10 mouse cellular contexts compared by ENCODE assay signal in the genomic region with DNA sequence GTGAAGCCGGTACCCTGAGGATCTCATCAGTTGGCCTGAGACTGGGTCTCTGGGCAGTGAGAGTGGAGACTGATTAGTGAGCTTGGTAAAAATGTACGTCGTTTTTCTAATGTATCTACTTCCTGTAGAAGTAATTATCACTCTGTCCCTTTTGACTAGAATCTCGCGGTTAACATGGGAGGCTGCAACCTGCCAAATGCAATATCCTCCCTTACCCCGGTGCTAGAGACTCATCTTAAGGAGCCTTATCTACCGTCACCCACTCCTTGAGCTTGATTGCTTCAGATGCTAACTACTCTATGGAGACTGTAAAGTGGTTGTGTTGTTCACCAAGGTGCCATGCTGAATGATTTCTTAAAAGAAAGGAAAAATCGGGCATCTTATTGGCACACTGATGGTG. TPM values are rescaled to one million over a fixed set of nuclear protein-coding genes. Genes with fewer than 3 reads are reported as not detected.
A peak's percentile ranks its signal among the peaks of the same experiment; 100 is the strongest.
DNase-seq lines count a peak whose midpoint lies in the region; ATAC-seq lines count a peak whose summit lies in the region.
"Had no signal": no experiment of that assay in that cellular context is flagged by ENCODE, and none has a peak within 500 bp of the region (broad histone marks: within the 10 kb centered on the region; RNA-seq: fewer than 3 reads in every experiment).

No protein-coding gene starts in this region.

- H3K4me1 ChIP-seq in hindbrain, embryonic 13.5 days (replicated peaks) = peaks cover 28% of the 10 kb centered on the region
- peaks cover 30% of the 10 kb centered on the region for H3K4me1 ChIP-seq in hindbrain, embryonic 10.5 days (replicated peaks)
- H3K4me1 ChIP-seq in hindbrain, embryonic 15.5 days (replicated peaks) = peaks cover 27% of the 10 kb centered on the region
- peaks cover 13% of the 10 kb centered on the region; the same call in 1 of the 2 replicates for H3K4me1 ChIP-seq in midbrain, embryonic 14.5 days (ENCODE audit: control insufficient read depth, insufficient read depth, low read length)

- no peak overlapping the region for H3K27ac ChIP-seq in hindbrain, embryonic 13.5 days
- H3K27ac ChIP-seq in hindbrain, embryonic 10.5 days = no peak overlapping the region
- H3K27ac ChIP-seq in hindbrain, embryonic 15.5 days (replicated peaks) = no peak overlapping the region
- H3K27ac ChIP-seq in midbrain, embryonic 14.5 days (replicated peaks; ENCODE audit: low read depth, low read length) = no peak overlapping the region

- 49% methylated on average over 8 of the region's 8 CpGs for WGBS in hindbrain, embryonic 13.5 days
- 49% methylated on average over 8 of the region's 8 CpGs for WGBS in hindbrain, embryonic 10.5 days
- WGBS in hindbrain, embryonic 15.5 days = 33% methylated on average over 8 of the region's 8 CpGs
- WGBS in midbrain, embryonic 14.5 days = 49% methylated on average over 8 of the region's 8 CpGs

- H3K9me3 ChIP-seq in hindbrain, embryonic 13.5 days = no peaks in the 10 kb centered on the region
- H3K9me3 ChIP-seq in hindbrain, embryonic 10.5 days = no peaks in the 10 kb centered on the region
- no peaks in the 10 kb centered on the region for H3K9me3 ChIP-seq in hindbrain, embryonic 15.5 days
- H3K9me3 ChIP-seq in midbrain, embryonic 14.5 days (ENCODE audit: control insufficient read depth, low read length) = no peaks in the 10 kb centered on the region

- H3K27me3 ChIP-seq in hindbrain, embryonic 13.5 days = peaks cover 20% of the 10 kb centered on the region
- peaks cover 48% of the 10 kb centered on the region for H3K27me3 ChIP-seq in hindbrain, embryonic 10.5 days (ENCODE audit: insufficient read depth, poor library complexity, severe bottlenecking)
- no peaks in the 10 kb centered on the region for H3K27me3 ChIP-seq in hindbrain, embryonic 15.5 days
- H3K27me3 ChIP-seq in midbrain, embryonic 14.5 days (ENCODE audit: control insufficient read depth, insufficient read depth, low read length) = 0 out of 2 replicates have a peak, but pooled peaks cover 3% of the 10 kb centered on the region
- H3K27me3 ChIP-seq: Patski had no signal

- peak overlapping the region; percentile 100 for H3K4me2 ChIP-seq in hindbrain, embryonic 13.5 days
- H3K4me2 ChIP-seq in hindbrain, embryonic 15.5 days = peak overlapping the region; percentile 92
- peak overlapping the region; percentile 100 for H3K4me2 ChIP-seq in midbrain, embryonic 14.5 days (ENCODE audit: low read length)

- H3K4me3 ChIP-seq in hindbrain, embryonic 13.5 days = peak overlapping the region; percentile 76
- no peak overlapping the region for H3K4me3 ChIP-seq in hindbrain, embryonic 10.5 days
- peak overlapping the region; percentile 66 for H3K4me3 ChIP-seq in hindbrain, embryonic 15.5 days
- peak overlapping the region; percentile 76 for H3K4me3 ChIP-seq in midbrain, embryonic 14.5 days (replicated peaks; ENCODE audit: low read depth, low read length)

- no peaks in the 10 kb centered on the region for H3K36me3 ChIP-seq in hindbrain, embryonic 13.5 days
- no peaks in the 10 kb centered on the region for H3K36me3 ChIP-seq in hindbrain, embryonic 10.5 days
- H3K36me3 ChIP-seq in hindbrain, embryonic 15.5 days = no peaks in the 10 kb centered on the region
- H3K36me3 ChIP-seq in midbrain, embryonic 14.5 days (ENCODE audit: control insufficient read depth, insufficient read depth, low read length) = no peaks in the 10 kb centered on the region

- DNase-seq in hindbrain, embryonic 10.5 days (ENCODE audit: low spot score) = no peak
- DNase-seq in NIH3T3 (ENCODE audit: low read depth) = peak; percentile 19
- DNase-seq in midbrain, embryonic 14.5 days = no peak
- DNase-seq in frontal cortex, postnatal 36 days (ENCODE audit: low spot score in 2 of 2) = no peak
- DNase-seq in spleen, adult 18-20 months = no peak
- no peak for DNase-seq in layer of hippocampus, postnatal 14 days (ENCODE audit: low spot score in 2 of 2)

- ATAC-seq in hindbrain, embryonic 13.5 days (ENCODE audit: low FRiP score) = no peak
- ATAC-seq in hindbrain, embryonic 15.5 days (ENCODE audit: low FRiP score, low read depth) = no peak
- ATAC-seq in midbrain, embryonic 14.5 days (ENCODE audit: low FRiP score, low TSS enrichment) = no peak
- ATAC-seq: Patski had no signal

- peak overlapping the region; percentile 53 for H3K9ac ChIP-seq in hindbrain, embryonic 13.5 days
- 0 out of 2 replicates have a peak overlapping the region, but pooled peaks have one; percentile 77 for H3K9ac ChIP-seq in hindbrain, embryonic 15.5 days
- H3K9ac ChIP-seq in midbrain, embryonic 14.5 days (replicated peaks; ENCODE audit: low read length) = no peak overlapping the region; the same call in 1 of the 2 replicates

RNA-seq across cellular contexts. Expression of a gene that starts 1.4 kb away (rescaled TPM):
- polyA plus RNA-seq in hindbrain, embryonic 13.5 days (2015; fragmentation: Nextera tagmentation; extraction: Ambion mirVana) = 0.14 and 0.66 TPM in 2 replicates
- polyA plus RNA-seq in hindbrain, embryonic 10.5 days (2016; fragmentation: Nextera tagmentation; extraction: Ambion mirVana) = not detected in 2 replicates
- polyA plus RNA-seq in hindbrain, embryonic 15.5 days (2015; fragmentation: Nextera tagmentation; extraction: Ambion mirVana) = 0.49 and 0.62 TPM in 2 replicates
- polyA plus RNA-seq in midbrain, embryonic 14.5 days (2014; fragmentation: Nextera tagmentation; extraction: Ambion mirVana) = 0.47 and 0.55 TPM in 2 replicates
- 1 to 10 TPM in 1 of 2 experiments, under 1 TPM in 1; 0.37 to 1.9 TPM for total RNA-seq in layer of hippocampus, postnatal 14 days (2021)
- polyA plus RNA-seq: limb, embryonic 11.5 days had no signal

RNA-seq across cellular contexts. Expression of a gene that starts 1.9 kb away (rescaled TPM):
- polyA plus RNA-seq in hindbrain, embryonic 13.5 days (2015; fragmentation: Nextera tagmentation; extraction: Ambion mirVana) = 7.1 and 7.7 TPM in 2 replicates
- polyA plus RNA-seq in hindbrain, embryonic 10.5 days (2016; fragmentation: Nextera tagmentation; extraction: Ambion mirVana) = 1.7 and 3.4 TPM in 2 replicates
- polyA plus RNA-seq in hindbrain, embryonic 15.5 days (2015; fragmentation: Nextera tagmentation; extraction: Ambion mirVana) = 8.2 and 8.6 TPM in 2 replicates
- polyA plus RNA-seq in midbrain, embryonic 14.5 days (2014; fragmentation: Nextera tagmentation; extraction: Ambion mirVana) = 7.6 and 9.3 TPM in 2 replicates
- 100 to 1,000 TPM; 205 to 208 TPM for total RNA-seq in layer of hippocampus, postnatal 14 days (2021)
